Mouse (Mus musculus): ENCODE data around the gene Cbr2. TPM values are rescaled to one million over a fixed set of nuclear protein-coding genes. Genes with fewer than 3 reads are reported as not detected.
"Not testable (repeated sequence)": the region's sequence is repeated elsewhere in the genome, so short reads cannot be mapped to it uniquely, and the experiment has no call there.

Cbr2 gene
- 112 and 150 TPM in 2 replicates for polyA plus RNA-seq (2015; fragmentation: Nextera tagmentation; extraction: Ambion mirVana)

- H3K36me3 ChIP-seq (ENCODE audit: control insufficient read depth, insufficient read depth, low read length) = no peaks in the 10 kb centered on the region
- peak within 1 kb of the TSS; percentile 69 for H3K27ac ChIP-seq (ENCODE audit: low read length)
- H3K9ac ChIP-seq (ENCODE audit: low read length) = no peak within 1 kb of the TSS
- H3K4me2 ChIP-seq (ENCODE audit: low read depth, low read length) = peak within 1 kb of the TSS; percentile 33
- no peak for ATAC-seq (ENCODE audit: insufficient read depth, low FRiP score)
- H3K4me1 ChIP-seq (ENCODE audit: control insufficient read depth, insufficient read depth, low read length) = no peaks in the 10 kb centered on the region
- no peaks in the 10 kb centered on the region for H3K9me3 ChIP-seq (replicated peaks; ENCODE audit: control insufficient read depth, low read length)
- H3K27me3 ChIP-seq (ENCODE audit: control insufficient read depth, insufficient read depth, low read length) = no peaks in the 10 kb centered on the region
- WGBS = 69% methylated on average over 12 of the region's 12 CpGs
- H3K4me3 ChIP-seq (replicated peaks; ENCODE audit: low read length) = peak within 1 kb of the TSS; percentile 19
Measured at GRCm38 (mm10) chr11:120731858-120732680, at the start of gene Cbr2. TSS of gene Cbr2 (minus strand) at chr11:120732114.

GRCm38 (mm10) chr11:120781361-120781760 is 49.4 kb upstream of the Cbr2 start:
- 92% methylated on average over 6 of the region's 6 CpGs for WGBS
- not testable (repeated sequence) for H3K36me3 ChIP-seq (ENCODE audit: control insufficient read depth, insufficient read depth, low read length)

DNA sequence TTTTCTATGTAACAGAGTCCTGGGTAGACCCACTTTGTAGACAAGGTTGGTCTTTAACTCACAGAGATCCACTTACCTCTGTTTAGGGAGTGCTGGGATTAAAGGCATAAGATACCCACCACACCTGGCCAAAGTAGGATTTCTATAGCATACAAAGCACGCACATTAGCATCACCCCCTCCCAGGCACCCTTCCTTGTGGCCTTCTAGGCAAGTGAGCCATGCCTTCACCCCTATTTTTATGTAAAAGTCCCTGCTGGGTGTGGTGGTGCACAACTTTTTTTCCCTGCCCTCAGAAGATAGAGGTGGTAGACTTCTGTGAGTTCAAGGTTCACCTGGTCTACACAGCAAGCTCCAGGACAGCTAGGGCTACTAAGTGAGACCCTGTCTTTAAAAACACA is 48.0 kb upstream of the Cbr2 start:
- no peaks in the 10 kb centered on the region for H3K9me3 ChIP-seq (replicated peaks; ENCODE audit: control insufficient read depth, low read length)
- no peak overlapping the region for H3K27ac ChIP-seq (ENCODE audit: low read length)
- H3K27me3 ChIP-seq (ENCODE audit: control insufficient read depth, insufficient read depth, low read length) = no peaks in the 10 kb centered on the region
- 97% methylated on average over 1 of the region's 1 CpGs for WGBS
- peaks cover 15% of the 10 kb centered on the region for H3K4me1 ChIP-seq (ENCODE audit: control insufficient read depth, insufficient read depth, low read length)
- no peak overlapping the region for H3K9ac ChIP-seq (ENCODE audit: low read length)
- H3K36me3 ChIP-seq (ENCODE audit: control insufficient read depth, insufficient read depth, low read length) = no peaks in the 10 kb centered on the region
- H3K4me3 ChIP-seq (replicated peaks; ENCODE audit: low read length) = no peak overlapping the region
- ATAC-seq (ENCODE audit: insufficient read depth, low FRiP score) = no peak
- H3K4me2 ChIP-seq (ENCODE audit: low read depth, low read length) = no peak overlapping the region

More at GRCm38 (mm10) chr11:120781361-120781760, 49.4 kb upstream of the Cbr2 start:
- H3K27ac ChIP-seq (ENCODE audit: low read length); H3K4me2 ChIP-seq (ENCODE audit: low read depth, low read length); ATAC-seq (ENCODE audit: insufficient read depth, low FRiP score); H3K9me3 ChIP-seq (replicated peaks; ENCODE audit: control insufficient read depth, low read length); H3K27me3 ChIP-seq (ENCODE audit: control insufficient read depth, insufficient read depth, low read length); H3K9ac ChIP-seq (ENCODE audit: low read length); H3K4me3 ChIP-seq (replicated peaks; ENCODE audit: low read length): not testable (repeated sequence)
- H3K4me1 ChIP-seq (ENCODE audit: control insufficient read depth, insufficient read depth, low read length) = peaks cover 15% of the 10 kb centered on the region

DNA sequence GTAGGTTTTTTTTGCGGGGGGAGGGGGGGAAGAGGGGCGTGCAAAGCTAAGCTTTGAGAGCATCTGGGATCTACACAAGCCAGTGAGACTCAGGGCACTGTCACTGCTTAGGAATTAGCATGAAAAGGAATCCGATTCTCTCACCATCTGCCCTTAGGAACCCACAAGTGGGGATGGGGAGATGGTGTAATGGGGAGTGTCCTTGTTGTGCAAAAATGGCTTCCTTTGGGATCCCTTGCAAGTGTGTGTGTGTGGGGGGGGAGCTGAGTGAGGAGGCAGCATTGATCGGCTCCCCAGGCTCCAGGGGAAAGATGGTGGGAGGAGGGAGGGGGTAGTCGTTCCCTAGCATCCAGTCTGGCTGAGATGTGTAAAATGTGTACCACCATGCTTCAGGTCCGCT is 45.2 kb upstream of the Cbr2 start:
- WGBS = 39% methylated on average over 6 of the region's 6 CpGs
- ATAC-seq (ENCODE audit: insufficient read depth, low FRiP score) = no peak
- H3K4me2 ChIP-seq (ENCODE audit: low read depth, low read length) = no peak overlapping the region

DNA sequence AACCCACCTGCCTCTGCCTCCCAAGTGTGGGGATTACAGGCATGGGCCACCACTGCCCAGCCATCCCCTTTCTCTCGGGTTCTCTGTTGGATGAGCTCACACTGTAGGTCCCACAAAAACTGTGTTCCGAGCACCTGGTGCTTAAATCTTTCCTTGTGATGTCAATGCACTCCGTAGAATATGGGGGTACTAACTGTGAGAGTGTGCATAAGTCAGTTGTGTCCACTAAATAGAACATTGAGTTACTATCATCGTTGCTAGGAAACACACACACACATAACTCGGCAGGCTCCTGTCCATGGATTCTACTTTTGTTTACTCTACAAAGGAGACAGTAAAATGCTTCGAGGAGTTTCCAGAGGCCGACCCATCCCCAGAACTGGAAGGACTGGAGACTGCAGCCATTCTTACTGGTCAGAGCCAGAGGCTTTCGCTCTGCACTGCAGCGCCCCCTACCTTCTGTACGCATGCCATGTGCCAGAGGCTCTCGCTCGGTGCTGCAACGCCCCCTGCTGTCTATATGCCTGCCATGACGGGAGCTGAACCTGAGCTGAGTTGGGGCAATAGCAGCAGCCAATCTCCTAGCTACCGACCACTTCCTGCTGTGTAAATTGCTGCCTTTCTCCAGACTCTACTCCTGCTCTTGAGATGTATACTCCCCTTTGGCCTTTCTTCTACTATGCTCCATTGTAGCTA is 44.0 kb upstream of the Cbr2 start:
- H3K27ac ChIP-seq (ENCODE audit: low read length) = no peak overlapping the region
- 23% methylated on average over 15 of the region's 15 CpGs for WGBS
- peak; percentile 89 for ATAC-seq (ENCODE audit: insufficient read depth, low FRiP score)
- no peak overlapping the region for H3K4me2 ChIP-seq (ENCODE audit: low read depth, low read length)
- H3K9me3 ChIP-seq (replicated peaks; ENCODE audit: control insufficient read depth, low read length) = no peaks in the 10 kb centered on the region
- no peak overlapping the region for H3K4me3 ChIP-seq (replicated peaks; ENCODE audit: low read length)
- H3K36me3 ChIP-seq (ENCODE audit: control insufficient read depth, insufficient read depth, low read length) = no peaks in the 10 kb centered on the region
- H3K4me1 ChIP-seq (ENCODE audit: control insufficient read depth, insufficient read depth, low read length) = peaks cover 6% of the 10 kb centered on the region; the same call in 1 of the 2 replicates
- H3K27me3 ChIP-seq (ENCODE audit: control insufficient read depth, insufficient read depth, low read length) = no peaks in the 10 kb centered on the region
- 0 out of 2 replicates have a peak overlapping the region, but pooled peaks have one; percentile 4 for H3K9ac ChIP-seq (ENCODE audit: low read length)

More for the DNA sequence above, 45.2 kb upstream of the Cbr2 start:
- Histone ChIP-seq H3K27ac (ENCODE audit: low read length) (no peak overlapping the region), H3K36me3 (ENCODE audit: control insufficient read depth, insufficient read depth, low read length) (no peaks in the 10 kb centered on the region), H3K9ac (ENCODE audit: low read length) (peak overlapping the region; percentile 26; the same call in 1 of the 2 replicates), H3K9me3 (replicated peaks; ENCODE audit: control insufficient read depth, low read length) (no peaks in the 10 kb centered on the region), H3K4me3 (replicated peaks; ENCODE audit: low read length) (no peak overlapping the region), H3K4me1 (ENCODE audit: control insufficient read depth, insufficient read depth, low read length) (peaks cover 6% of the 10 kb centered on the region; the same call in 1 of the 2 replicates), H3K27me3 (ENCODE audit: control insufficient read depth, insufficient read depth, low read length) (no peaks in the 10 kb centered on the region)

DNA sequence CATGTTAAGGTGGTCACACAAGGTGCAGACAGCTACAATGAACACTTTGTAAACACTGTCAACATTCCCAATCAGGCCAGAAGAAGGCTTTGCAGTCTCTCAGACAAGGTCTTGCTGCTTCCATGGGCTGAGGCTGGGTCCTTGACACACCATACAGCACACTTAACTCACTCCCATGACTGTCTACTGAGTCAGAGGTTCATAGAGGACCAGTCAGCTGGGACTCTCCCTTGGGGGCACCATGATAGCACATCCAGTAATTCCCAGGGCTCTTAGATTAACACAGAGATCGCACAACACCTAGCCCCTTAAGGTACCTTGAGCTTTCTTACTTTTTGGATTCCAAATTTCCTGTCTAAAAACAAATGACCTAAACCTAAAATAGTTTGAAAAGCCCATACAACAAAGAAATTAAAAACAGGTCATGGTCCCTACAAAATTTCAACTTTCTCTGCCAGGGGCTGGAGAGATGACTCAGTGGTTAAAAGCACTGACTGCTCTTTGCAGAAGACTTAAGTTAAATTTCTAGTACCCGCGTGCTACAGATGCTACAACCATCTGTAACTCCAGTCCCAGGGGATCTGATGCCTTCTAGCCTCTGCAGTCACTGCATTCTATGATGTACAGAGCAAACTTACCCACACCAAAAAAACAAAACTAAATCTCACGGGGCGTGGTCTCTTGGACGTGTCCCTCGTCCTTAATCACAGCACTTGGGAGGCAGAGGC is 41.7 kb upstream of the Cbr2 start:
- H3K4me3 ChIP-seq (replicated peaks; ENCODE audit: low read length) = no peak overlapping the region
- 82% methylated on average over 7 of the region's 7 CpGs for WGBS
- no peak overlapping the region for H3K27ac ChIP-seq (ENCODE audit: low read length)
- no peaks in the 10 kb centered on the region for H3K27me3 ChIP-seq (ENCODE audit: control insufficient read depth, insufficient read depth, low read length)
- ATAC-seq (ENCODE audit: insufficient read depth, low FRiP score) = no peak
- no peaks in the 10 kb centered on the region for H3K9me3 ChIP-seq (replicated peaks; ENCODE audit: control insufficient read depth, low read length)
- H3K4me2 ChIP-seq (ENCODE audit: low read depth, low read length) = no peak overlapping the region
- H3K36me3 ChIP-seq (ENCODE audit: control insufficient read depth, insufficient read depth, low read length) = no peaks in the 10 kb centered on the region
- peaks cover 6% of the 10 kb centered on the region; the same call in 1 of the 2 replicates for H3K4me1 ChIP-seq (ENCODE audit: control insufficient read depth, insufficient read depth, low read length)
- no peak overlapping the region for H3K9ac ChIP-seq (ENCODE audit: low read length)

DNA sequence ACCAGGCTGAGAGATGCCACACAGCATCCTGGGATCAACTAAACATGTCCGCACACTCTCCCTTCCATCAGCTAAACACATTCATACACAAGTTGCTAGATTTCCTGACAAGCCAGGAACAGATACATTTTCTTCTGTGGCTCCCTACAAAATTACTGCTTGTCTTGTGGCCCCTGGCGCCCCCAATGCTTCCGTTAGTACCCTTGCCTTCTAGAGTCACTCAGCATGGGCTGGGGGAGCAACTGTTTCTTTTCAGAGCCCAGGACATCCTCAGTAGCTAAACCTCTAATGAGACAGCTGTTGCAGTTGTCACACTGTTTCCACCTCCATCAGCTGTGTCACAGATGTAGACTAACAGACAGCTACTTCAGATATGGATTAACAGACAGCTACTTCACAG is 40.8 kb upstream of the Cbr2 start:
- H3K9me3 ChIP-seq (replicated peaks; ENCODE audit: control insufficient read depth, low read length) = no peaks in the 10 kb centered on the region
- H3K27me3 ChIP-seq (ENCODE audit: control insufficient read depth, insufficient read depth, low read length) = no peaks in the 10 kb centered on the region
- peaks cover 6% of the 10 kb centered on the region; the same call in 1 of the 2 replicates for H3K4me1 ChIP-seq (ENCODE audit: control insufficient read depth, insufficient read depth, low read length)
- no peak overlapping the region for H3K9ac ChIP-seq (ENCODE audit: low read length)
- H3K4me2 ChIP-seq (ENCODE audit: low read depth, low read length) = no peak overlapping the region
- H3K36me3 ChIP-seq (ENCODE audit: control insufficient read depth, insufficient read depth, low read length) = no peaks in the 10 kb centered on the region
- H3K4me3 ChIP-seq (replicated peaks; ENCODE audit: low read length) = no peak overlapping the region
- no peak overlapping the region for H3K27ac ChIP-seq (ENCODE audit: low read length)
- ATAC-seq (ENCODE audit: insufficient read depth, low FRiP score) = no peak
- WGBS = 77% methylated on average over 3 of the region's 3 CpGs

DNA sequence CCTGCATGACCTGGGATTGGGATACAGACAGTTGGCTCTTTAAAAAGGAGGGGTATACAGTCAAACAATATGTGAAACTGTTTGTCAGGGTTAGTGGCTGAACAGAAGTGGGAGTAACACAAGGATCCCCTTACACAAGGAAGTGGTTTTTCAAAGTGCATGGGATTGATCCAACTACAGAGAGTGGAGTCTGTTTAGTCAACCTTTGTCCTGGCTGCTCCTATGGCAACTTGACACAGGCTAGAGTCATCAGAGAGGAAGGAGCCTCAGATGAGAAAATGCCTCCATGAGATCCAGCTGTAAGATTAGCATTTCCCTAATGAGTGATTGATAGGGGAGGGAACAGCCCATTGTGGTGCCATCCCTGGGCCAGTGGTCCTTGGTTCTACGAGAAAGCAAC is 36.3 kb upstream of the Cbr2 start:
- Histone ChIP-seq H3K9me3 (replicated peaks; ENCODE audit: control insufficient read depth, low read length) (no peaks in the 10 kb centered on the region), H3K4me2 (ENCODE audit: low read depth, low read length) (no peak overlapping the region), H3K27me3 (ENCODE audit: control insufficient read depth, insufficient read depth, low read length) (no peaks in the 10 kb centered on the region), H3K27ac (ENCODE audit: low read length) (peak overlapping the region; percentile 42; the same call in 1 of the 2 replicates), H3K9ac (ENCODE audit: low read length) (no peak overlapping the region), H3K4me1 (ENCODE audit: control insufficient read depth, insufficient read depth, low read length) (no peaks in the 10 kb centered on the region), H3K4me3 (replicated peaks; ENCODE audit: low read length) (no peak overlapping the region), H3K36me3 (ENCODE audit: control insufficient read depth, insufficient read depth, low read length) (no peaks in the 10 kb centered on the region)
- 67% methylated on average over 1 of the region's 1 CpGs for WGBS
- peak; percentile 62; the same call in 1 of the 2 replicates for ATAC-seq (ENCODE audit: insufficient read depth, low FRiP score)
